In the genomic region with DNA sequence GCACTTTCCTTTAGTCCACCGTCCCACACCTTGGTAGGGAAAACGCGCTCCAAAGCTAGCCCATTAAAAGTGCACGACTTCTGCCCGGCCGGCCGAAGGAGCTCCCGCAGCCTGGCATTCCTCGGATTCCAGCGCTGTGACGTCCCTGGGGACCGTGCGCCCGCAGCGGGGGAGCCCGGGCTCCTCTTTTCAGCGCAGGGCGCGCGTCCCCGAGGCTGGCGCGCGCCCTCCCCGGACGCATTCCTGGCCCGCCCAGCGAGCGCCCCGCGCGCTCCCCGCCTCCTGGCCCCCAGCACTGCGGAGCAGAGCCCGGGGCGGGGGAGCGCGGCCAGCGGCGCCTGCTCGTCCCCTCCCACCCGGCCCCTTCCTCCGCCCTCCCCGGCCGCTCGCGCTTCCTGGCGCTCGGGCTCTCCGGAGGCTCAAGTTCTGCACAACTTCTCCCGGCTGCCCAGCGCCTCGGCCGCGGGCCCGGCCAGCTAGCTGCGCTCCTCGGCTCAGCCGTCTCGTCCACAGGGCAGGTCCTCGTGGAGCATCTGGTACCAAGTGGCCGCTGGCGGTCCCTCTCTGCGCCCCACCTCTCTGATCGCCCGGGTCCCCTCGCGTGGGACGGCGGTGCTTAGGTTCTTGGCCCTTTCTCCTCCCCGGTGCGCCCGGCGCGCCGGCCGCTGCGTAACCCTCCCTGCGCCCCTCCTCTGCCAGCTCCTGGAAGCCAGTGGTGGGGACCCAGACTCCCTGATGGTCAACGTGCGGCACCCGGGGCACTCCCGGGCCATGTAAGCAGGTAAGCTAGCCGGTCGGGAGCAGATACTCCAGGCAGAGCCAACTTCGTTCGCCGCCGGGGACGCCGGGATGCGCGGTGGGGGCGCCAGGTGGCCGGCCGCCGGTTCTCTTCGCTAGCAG, we compare ENCODE assay signal across 8 mouse cellular contexts. TPM values are rescaled to one million over a fixed set of nuclear protein-coding genes. Genes with fewer than 3 reads are reported as not detected.
DNase-seq lines count a peak whose midpoint lies in the region; ATAC-seq lines count a peak whose summit lies in the region.

A gene (plus strand): TSS at position 385 of the 900 bp plus-strand sequence.

- peak within 1 kb of the TSS; percentile 61 for H3K9ac ChIP-seq in forebrain, embryonic 14.5 days (ENCODE audit: low read length)

- no peak within 1 kb of the TSS; the same call in 1 of the 2 replicates for H3K27ac ChIP-seq in forebrain, embryonic 14.5 days (ENCODE audit: low read depth, low read length)

- DNase-seq in 3T3-L1 (ENCODE audit: low read depth, low spot score), result peak; percentile 87
- peak; percentile 91 to 95 for DNase-seq in adrenal gland, adult (ENCODE audit: inconsistent age in 2 of 2, low spot score in 1 of 2)
- DNase-seq in forebrain, embryonic 14.5 days (ENCODE audit: low spot score), result peak; percentile 73
- peak; percentile 82 to 87 for DNase-seq in heart, postnatal 36 days
- DNase-seq in layer of hippocampus, postnatal 10 days (ENCODE audit: low spot score in 2 of 2), result peak; percentile 41 to 65
- DNase-seq in lung, postnatal 14 days, result peak; percentile 88
- DNase-seq in right cerebral cortex, postnatal 10 days (ENCODE audit: low spot score in 2 of 2), result peak; percentile 46 to 61
- DNase-seq in yolk sac, embryonic 10.5 days (ENCODE audit: low spot score), result peak; percentile 90

- intact Hi-C loops in heart, postnatal 36 days (cut with DNase I), result loop anchor here (1.0 to 5.0 kb wide), 2 partner anchors 90 to 139 kb away; no protein-coding TSS in a partner anchor

- peak within 1 kb of the TSS; percentile 48 for H3K4me3 ChIP-seq in forebrain, embryonic 14.5 days (ENCODE audit: low read depth, low read length)

- H3K9me3 ChIP-seq in forebrain, embryonic 14.5 days (replicated peaks; ENCODE audit: control insufficient read depth, low read length), result no peaks in the 10 kb centered on the region

- no peaks in the 10 kb centered on the region; the same call in 1 of the 2 replicates for H3K4me1 ChIP-seq in forebrain, embryonic 14.5 days (ENCODE audit: control insufficient read depth, insufficient read depth, low read length)

- no peaks in the 10 kb centered on the region for H3K36me3 ChIP-seq in forebrain, embryonic 14.5 days (ENCODE audit: control insufficient read depth, insufficient read depth, low read length)

- under 1% methylated on average over 91 of the region's 98 CpGs for WGBS in forebrain, embryonic 14.5 days

- peak; percentile 90 for ATAC-seq in forebrain, embryonic 14.5 days

- H3K4me2 ChIP-seq in forebrain, embryonic 14.5 days (ENCODE audit: low read length), result peak within 1 kb of the TSS; percentile 97

- peaks cover 45% of the 10 kb centered on the region for H3K27me3 ChIP-seq in forebrain, embryonic 14.5 days (replicated peaks; ENCODE audit: control insufficient read depth, insufficient read depth, low read length)

RNA-seq across cellular contexts. Expression of the gene that starts here (rescaled TPM):
- 1.1 and 1.7 TPM in 2 replicates for polyA plus RNA-seq in forebrain, embryonic 14.5 days (2014; fragmentation: Nextera tagmentation; extraction: Ambion mirVana)
- 10 to 100 TPM; 30.7 to 31.2 TPM for total RNA-seq in heart, postnatal 36 days (2021)
- 10 to 100 TPM; 10.3 to 10.8 TPM for total RNA-seq in layer of hippocampus, postnatal 10 days (2021)
